Mouse (Mus musculus) bone marrow, adult 2 months (tissue): ENCODE measurements around the gene Crtac1. TPM values are rescaled to one million over a fixed set of nuclear protein-coding genes. Genes with fewer than 3 reads are reported as not detected.

Source experiments
- H3K27ac ChIP-seq: fragments of 200-500 bp; 2 replicates; pipeline ENCODE4 v1.5.1; 2012; ENCODE audit warnings: low read depth, mild to moderate bottlenecking, control low read depth, inconsistent platforms, low read length; ENCODE audit not compliant: control insufficient read depth, poor library complexity, insufficient read depth
- H3K4me1 ChIP-seq: fragments of 200-500 bp; 2 replicates; pipeline ENCODE4 v1.6.1; 2011; ENCODE audit warnings: low read length; ENCODE audit not compliant: control insufficient read depth, insufficient read depth
- H3K4me3 ChIP-seq: fragments of 200-500 bp; replicated peaks from 2 replicates; pipeline ENCODE3; 2011; ENCODE audit warnings: mild to moderate bottlenecking, low read depth, low read length, control low read depth; ENCODE audit not compliant: control insufficient read depth
- CTCF ChIP-seq: fragments of 200-500 bp; IDR thresholded peaks from 2 replicates; pipeline ENCODE4 v1.5.1; 2011; ENCODE audit warnings: low read length, control low read depth; ENCODE audit not compliant: control insufficient read depth, insufficient read depth
- POLR2A ChIP-seq: fragments of 200-500 bp; IDR thresholded peaks from 2 replicates; pipeline ENCODE4 v1.6.1; 2011; ENCODE audit warnings: low read depth, mild to moderate bottlenecking, control low read depth, low read length, borderline replicate concordance; ENCODE audit not compliant: control insufficient read depth
- WGBS: fragments of 180-500 bp; shearing (Covaris S2); methylation state at CpG from one replicate; pipeline ENCODE4 v1.1.7; 2018; 5-methylcytosine and 5-hydroxymethylcytosine counted together
- polyA plus RNA-seq: library from polyadenylated mRNA; stranded (reverse); fragments of >200 nt; gene quantifications from 2 replicates; pipeline ENCODE4 v1.2.4, GENCODE M21; 2011; ENCODE audit warnings: low replicate concordance; ENCODE audit not compliant: missing spikeins, insufficient read depth, insufficient read length

Crtac1 gene
- polyA plus RNA-seq, 1 experiment, result 12.3 TPM

DNA sequence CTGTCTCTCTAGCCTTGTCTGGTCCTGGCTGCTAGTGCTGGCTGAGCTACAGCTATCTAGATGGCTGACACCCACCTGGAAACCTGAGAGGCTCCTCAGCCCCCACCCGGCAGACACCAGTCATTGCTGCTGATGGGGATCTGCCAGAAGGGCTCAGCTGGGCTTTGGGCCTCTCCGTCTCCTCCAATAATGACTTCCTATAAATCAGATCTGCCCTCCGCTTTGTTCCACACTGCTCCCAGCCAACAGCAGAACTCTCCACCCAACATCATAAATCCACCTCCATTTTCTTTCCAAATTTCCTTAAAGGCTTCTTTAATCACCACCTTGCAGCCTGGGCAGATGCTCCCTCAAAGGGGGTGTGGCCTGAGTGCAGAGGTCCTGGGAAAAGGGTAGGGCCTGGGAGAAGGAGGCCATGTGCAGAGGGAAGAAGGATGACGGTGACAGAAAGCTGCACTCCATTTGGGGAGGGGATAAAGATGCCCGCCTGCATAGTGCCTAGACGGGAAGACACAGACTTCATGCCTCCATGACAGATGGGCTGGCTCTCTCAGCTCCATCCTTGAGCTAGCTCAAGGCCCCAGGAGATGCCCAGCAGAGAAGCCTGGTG, 116.4 kb downstream of the Crtac1 start:
- TF ChIP-seq CTCF, result no peak
- no peak for TF ChIP-seq POLR2A
- Histone ChIP-seq H3K4me3 (no peak overlapping the region), H3K4me1 (no peaks in the 10 kb centered on the region), H3K27ac (no peak overlapping the region)
- WGBS, result 78% methylated on average over 6 of the region's 6 CpGs

DNA sequence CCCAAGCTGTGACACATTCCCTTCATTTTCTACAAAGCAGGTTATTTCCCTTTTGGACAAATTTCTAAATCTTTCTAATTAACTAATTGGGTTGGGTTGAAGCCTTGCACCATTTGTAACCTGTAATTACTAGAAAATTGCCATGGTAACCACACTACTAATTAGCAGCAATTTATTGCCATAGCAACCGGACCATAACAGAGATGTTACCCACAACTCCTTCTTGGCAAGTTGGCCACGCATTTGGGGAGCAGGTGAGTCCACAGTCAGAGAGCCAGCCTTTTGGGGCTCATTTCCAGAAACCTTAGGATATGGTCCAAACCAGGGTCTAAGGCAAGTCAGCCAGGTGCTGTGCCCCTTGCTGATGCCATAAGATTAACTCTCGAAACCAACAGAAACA, 119.4 kb downstream of the Crtac1 start:
- H3K27ac ChIP-seq, result no peak overlapping the region
- H3K4me1 ChIP-seq, result no peaks in the 10 kb centered on the region; the same call in 1 of the 2 replicates
- TF ChIP-seq CTCF (no peak), POLR2A (no peak)
- H3K4me3 ChIP-seq, result no peak overlapping the region
- WGBS, result 60% methylated on average over 3 of the region's 3 CpGs

DNA sequence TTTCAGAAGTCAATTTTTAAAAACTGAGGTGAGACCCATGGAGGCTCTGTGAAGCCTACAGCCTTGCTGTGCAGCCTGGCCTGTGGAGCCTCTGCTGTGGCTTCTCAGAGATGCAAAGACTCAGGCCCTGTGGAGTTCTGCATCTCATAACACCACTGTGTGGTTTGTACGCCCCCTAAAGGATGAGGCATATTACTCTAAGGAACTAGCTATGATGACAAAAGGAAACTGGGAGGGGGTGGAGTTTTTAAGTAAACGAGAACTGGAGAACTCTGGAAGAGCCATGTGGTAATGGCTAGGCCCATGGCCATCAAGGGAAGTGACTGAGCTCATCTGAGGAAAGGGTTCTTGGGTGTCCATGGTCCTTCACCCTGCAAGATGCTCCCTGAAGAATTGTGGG, 120.3 kb downstream of the Crtac1 start:
- no peak overlapping the region for H3K4me3 ChIP-seq
- TF ChIP-seq CTCF, result no peak
- no peak for TF ChIP-seq POLR2A
- no peaks in the 10 kb centered on the region; the same call in 1 of the 2 replicates for H3K4me1 ChIP-seq
- no peak overlapping the region for H3K27ac ChIP-seq
- 18% methylated on average over 2 of the region's 2 CpGs for WGBS

DNA sequence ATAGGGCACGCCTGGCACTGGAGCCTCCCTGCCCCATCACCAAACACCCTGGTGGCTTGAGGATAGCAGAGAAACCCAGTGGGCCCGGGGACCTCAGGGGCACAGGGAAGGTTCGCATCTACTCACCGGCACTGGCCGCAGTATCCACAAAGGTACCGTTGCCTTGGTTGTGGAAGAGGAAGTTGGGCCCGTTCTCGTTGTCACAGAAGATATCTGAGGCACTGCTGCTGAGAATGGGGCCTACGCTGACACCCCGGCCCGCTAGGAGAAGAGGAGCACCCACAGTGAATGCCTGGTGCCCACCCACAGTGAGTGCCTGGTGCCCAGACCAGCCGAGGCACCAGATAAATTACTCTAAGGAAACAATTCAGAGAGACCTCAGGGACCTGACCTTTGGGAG, 122.7 kb downstream of the Crtac1 start:
- 13% methylated on average over 12 of the region's 12 CpGs for WGBS

DNA sequence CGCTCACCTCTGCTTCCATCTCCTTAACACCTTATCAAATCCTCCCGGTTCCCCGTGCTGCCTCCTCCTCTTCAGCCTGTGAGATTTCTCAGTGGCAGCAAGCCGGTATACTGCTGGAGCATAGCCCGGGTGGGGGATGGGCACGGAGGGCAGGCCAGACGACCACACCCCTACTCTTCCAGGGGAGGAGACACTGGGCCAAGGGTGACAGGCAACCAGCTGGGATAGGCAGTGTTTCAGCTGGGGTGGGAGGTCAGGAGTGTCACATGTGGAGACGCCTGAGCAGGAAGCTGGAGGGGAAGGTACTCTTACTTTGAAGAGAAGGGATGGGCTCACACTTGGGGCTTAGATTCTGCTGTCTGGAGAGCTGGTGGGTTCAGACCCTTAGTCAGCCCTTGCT, 124.6 kb downstream of the Crtac1 start:
- Histone ChIP-seq H3K4me1 (peaks cover 2% of the 10 kb centered on the region; the same call in 1 of the 2 replicates), H3K27ac (peak overlapping the region; percentile 84), H3K4me3 (peak overlapping the region; percentile 54)
- 14% methylated on average over 8 of the region's 8 CpGs for WGBS
- TF ChIP-seq POLR2A (no peak), CTCF (no peak)

More for the DNA sequence above, 122.7 kb downstream of the Crtac1 start:
- TF ChIP-seq CTCF (no peak), POLR2A (no peak)
- no peak overlapping the region for H3K4me3 ChIP-seq
- H3K4me1 ChIP-seq, result peaks cover 2% of the 10 kb centered on the region; the same call in 1 of the 2 replicates
- H3K27ac ChIP-seq, result peak overlapping the region; percentile 19; the same call in 1 of the 2 replicates

DNA sequence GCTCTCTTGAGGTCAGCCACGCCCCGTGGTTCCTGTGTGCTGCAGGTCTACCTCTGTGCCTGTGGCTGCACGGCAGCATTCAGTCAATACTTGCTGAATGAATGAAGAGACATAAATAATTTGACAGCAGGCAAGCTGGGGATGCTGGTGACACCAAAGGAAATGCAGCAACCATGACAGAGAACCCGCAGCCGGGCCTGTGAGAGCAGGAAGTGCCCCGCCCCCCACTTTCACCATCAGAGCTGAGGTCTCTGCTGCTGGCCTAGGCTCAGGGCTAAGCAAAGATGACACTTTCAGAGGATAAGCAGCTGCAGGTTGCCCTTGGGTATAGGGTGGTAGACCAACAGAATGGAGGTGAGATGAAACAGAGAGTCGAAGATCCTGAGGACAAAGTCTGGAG, 125.4 kb downstream of the Crtac1 start:
- Histone ChIP-seq H3K27ac (peak overlapping the region; percentile 89), H3K4me1 (peaks cover 2% of the 10 kb centered on the region; the same call in 1 of the 2 replicates), H3K4me3 (peak overlapping the region; percentile 54)
- TF ChIP-seq CTCF (no peak), POLR2A (no peak)
- 7% methylated on average over 7 of the region's 7 CpGs for WGBS

DNA sequence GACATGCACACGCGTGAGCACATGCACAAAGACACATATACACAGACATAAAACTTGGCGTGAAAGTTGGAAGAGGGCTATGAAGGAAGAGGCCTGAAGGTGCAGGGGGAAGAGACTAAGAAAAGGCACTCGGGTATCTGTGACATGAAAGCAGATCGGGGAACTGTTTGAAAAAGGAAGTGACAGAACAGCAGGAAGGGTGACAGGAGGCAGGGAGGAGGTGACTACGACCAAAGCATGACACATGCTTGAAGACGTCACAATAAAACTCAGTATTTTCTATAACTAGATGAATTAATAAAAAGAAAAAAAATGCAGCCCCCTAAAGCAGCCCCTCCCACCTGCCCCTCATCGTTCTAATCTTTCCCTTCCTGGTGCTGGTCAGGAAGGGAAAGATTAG, 125.8 kb downstream of the Crtac1 start:
- Histone ChIP-seq H3K4me1 (peaks cover 2% of the 10 kb centered on the region; the same call in 1 of the 2 replicates), H3K27ac (peak overlapping the region; percentile 89), H3K4me3 (no peak overlapping the region)
- TF ChIP-seq CTCF (no peak), POLR2A (no peak)
- whole genome bisulfite sequencing, result 26% methylated on average over 8 of the region's 8 CpGs

DNA sequence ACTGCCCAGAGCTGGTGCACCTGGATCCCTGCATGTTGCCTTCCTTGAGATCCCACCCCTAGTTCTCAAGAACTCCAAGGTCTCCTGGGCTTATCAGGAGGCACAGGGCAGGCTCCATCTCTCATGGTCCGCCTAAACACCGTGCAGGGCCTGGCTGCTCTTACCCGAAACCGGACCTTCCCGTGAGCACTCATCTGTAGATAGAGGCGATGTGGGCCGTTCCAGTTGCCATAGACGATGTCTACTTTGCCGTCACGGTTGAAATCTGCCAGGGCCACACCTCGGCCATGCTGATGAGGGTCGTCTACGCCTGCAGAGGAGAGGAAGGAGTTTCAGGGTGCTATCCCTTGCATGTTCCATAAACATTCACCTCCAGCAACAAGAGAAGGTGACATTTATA, 127.1 kb downstream of the Crtac1 start:
- no peak overlapping the region for H3K4me3 ChIP-seq
- peaks cover 2% of the 10 kb centered on the region; the same call in 1 of the 2 replicates for H3K4me1 ChIP-seq
- no peak overlapping the region for H3K27ac ChIP-seq
- TF ChIP-seq POLR2A, result no peak
- no peak for TF ChIP-seq CTCF
- 80% methylated on average over 13 of the region's 13 CpGs for WGBS

DNA sequence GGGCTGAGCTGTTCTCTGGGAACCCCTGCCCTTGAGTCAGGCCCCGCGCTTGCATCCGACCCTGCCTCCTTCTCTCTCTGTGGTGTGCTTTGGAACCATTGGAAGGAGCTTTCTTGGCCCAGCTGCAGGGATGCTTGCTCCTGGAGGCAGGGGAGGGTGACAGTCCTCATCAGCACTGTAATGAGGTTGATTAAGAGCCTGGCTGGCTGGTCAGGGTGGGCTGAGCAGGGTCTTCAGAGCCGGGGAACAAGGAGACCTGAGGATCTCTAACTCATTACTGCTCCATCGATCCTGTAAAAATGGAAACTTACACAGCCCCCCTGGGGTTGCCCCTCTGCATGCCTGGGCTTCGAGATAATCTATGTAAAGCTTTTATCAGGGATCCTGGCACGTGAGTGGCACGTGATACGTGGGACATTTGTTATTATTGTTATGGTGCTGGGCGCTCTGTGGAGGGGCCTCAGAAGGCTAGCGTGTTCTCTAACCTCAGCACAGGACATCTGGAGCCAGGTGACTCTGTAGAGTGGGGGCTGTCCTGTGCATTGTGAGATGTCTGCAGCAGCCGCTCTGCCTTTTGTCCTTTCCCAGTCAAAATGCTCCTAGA, 128.3 kb downstream of the Crtac1 start:
- Histone ChIP-seq H3K4me3 (no peak overlapping the region), H3K4me1 (peaks cover 2% of the 10 kb centered on the region; the same call in 1 of the 2 replicates), H3K27ac (no peak overlapping the region)
- TF ChIP-seq CTCF, result no peak
- TF ChIP-seq POLR2A, result no peak
- 71% methylated on average over 12 of the region's 12 CpGs for whole genome bisulfite sequencing
